8 mouse cellular contexts compared by ENCODE assay signal in genomic region chr10:81190236-81190911, GRCm38 (mm10). TPM values are rescaled to one million over a fixed set of nuclear protein-coding genes. Genes with fewer than 3 reads are reported as not detected.
DNase-seq lines count a peak whose midpoint lies in the region; TF ChIP-seq lines count a peak whose summit lies in the region.

No protein-coding gene starts in this region.

- WGBS in lung, adult 2 months, result 69% methylated on average over 31 of the region's 31 CpGs
- WGBS in olfactory bulb, adult 2 months, result 68% methylated on average over 31 of the region's 31 CpGs

- H3K4me1 ChIP-seq in lung, adult 2 months (ENCODE audit: control insufficient read depth, insufficient read depth, low read length), result 0 out of 2 replicates have a peak, but pooled peaks cover 8% of the 10 kb centered on the region
- H3K4me1 ChIP-seq in olfactory bulb, adult 2 months (ENCODE audit: control insufficient read depth, insufficient read depth, low read length), result peaks cover 24% of the 10 kb centered on the region

- no peak for TF ChIP-seq POLR2A in lung, adult 2 months (IDR thresholded peaks at IDR 0.05; ENCODE audit: borderline replicate concordance, extremely low read depth, low read depth, low read length)
- TF ChIP-seq POLR2A in olfactory bulb, adult 2 months (IDR thresholded peaks at IDR 0.05; ENCODE audit: insufficient read depth, low read depth, low read length), result no peak

- TF ChIP-seq CTCF in lung, adult 2 months (IDR thresholded peaks at IDR 0.05; ENCODE audit: insufficient read depth, low read length), result peak; percentile 34; the same call in 1 of the 2 replicates
- peak; percentile 21; the same call in 1 of the 2 replicates for TF ChIP-seq CTCF in olfactory bulb, adult 2 months (IDR thresholded peaks at IDR 0.05; ENCODE audit: insufficient read depth, low read depth, low read length)

- H3K4me3 ChIP-seq in lung, adult 2 months (replicated peaks; ENCODE audit: extremely low read depth, low read depth, low read length), result no peak overlapping the region
- no peak overlapping the region for H3K4me3 ChIP-seq in olfactory bulb, adult 2 months (ENCODE audit: insufficient read depth, low read depth, low read length)

- no peak overlapping the region for H3K27ac ChIP-seq in olfactory bulb, adult 2 months (ENCODE audit: insufficient read depth, low read depth, low read length)

- DNase-seq in adrenal gland, postnatal 14 days, result peak; percentile 64
- no peak for DNase-seq in adrenal gland, postnatal 4 days (ENCODE audit: low spot score in 2 of 2)
- DNase-seq in lung, adult 2 months, result no peak
- no peak for DNase-seq in lung, postnatal 25 days (ENCODE audit: low spot score)
- peak; percentile 62 for DNase-seq in heart, postnatal 4 days
- DNase-seq in right cerebral cortex, adult 18-20 months, result no peak
- DNase-seq in gastrocnemius, adult 18-20 months (ENCODE audit: low spot score), result no peak

RNA-seq across cellular contexts. Expression of gene 4930442H23Rik, which starts 6.7 kb away (rescaled TPM):
- total RNA-seq in adrenal gland, postnatal 14 days (2021), result not detected in 2 replicates
- not detected for total RNA-seq in adrenal gland, postnatal 4 days (2021)
- not detected in 2 replicates for polyA plus RNA-seq in lung, adult 2 months (2012; rRNA removed)
- not detected for total RNA-seq in heart, postnatal 4 days (2021)
- not detected in 2 replicates for polyA plus RNA-seq in olfactory bulb, adult 2 months (2012; ENCODE audit: insufficient read depth, insufficient read length, low replicate concordance, missing spikeins)
- total RNA-seq in gastrocnemius, adult 18-20 months (2021), result not detected

RNA-seq across cellular contexts. Expression of gene Dapk3, which starts 7.6 kb away (rescaled TPM):
- 58.3 and 62.2 TPM in 2 replicates for total RNA-seq in adrenal gland, postnatal 14 days (2021)
- total RNA-seq in adrenal gland, postnatal 4 days (2021), result 10 to 100 TPM; 53.4 to 63.6 TPM
- 70.4 and 73.5 TPM in 2 replicates for polyA plus RNA-seq in lung, adult 2 months (2012; rRNA removed)
- total RNA-seq in heart, postnatal 4 days (2021), result 10 to 100 TPM; 41.9 to 45.7 TPM
- not detected in 2 replicates for polyA plus RNA-seq in olfactory bulb, adult 2 months (2012; ENCODE audit: insufficient read depth, insufficient read length, low replicate concordance, missing spikeins)
- total RNA-seq in gastrocnemius, adult 18-20 months (2021), result 10 to 100 TPM; 25.5 to 28.4 TPM

RNA-seq across cellular contexts. Expression of gene Nmrk2, which starts 11.5 kb away (rescaled TPM):
- total RNA-seq in adrenal gland, postnatal 14 days (2021), result not detected in 2 replicates
- total RNA-seq in adrenal gland, postnatal 4 days (2021), result under 1 TPM in 1 of 2 experiments, not detected in 1; 0.20 TPM
- 0.28 and 0.59 TPM in 2 replicates for polyA plus RNA-seq in lung, adult 2 months (2012; rRNA removed)
- 10 to 100 TPM; 44.1 to 74.9 TPM for total RNA-seq in heart, postnatal 4 days (2021)
- not detected in 2 replicates for polyA plus RNA-seq in olfactory bulb, adult 2 months (2012; ENCODE audit: insufficient read depth, insufficient read length, low replicate concordance, missing spikeins)
- total RNA-seq in gastrocnemius, adult 18-20 months (2021), result 100 to 1,000 TPM in 1 of 2 experiments, 10 to 100 TPM in 1; 59.9 to 118 TPM

RNA-seq across cellular contexts. Expression of gene Eef2, which starts 13.9 kb away (rescaled TPM):
- 1,390 and 1,511 TPM in 2 replicates for total RNA-seq in adrenal gland, postnatal 14 days (2021)
- total RNA-seq in adrenal gland, postnatal 4 days (2021), result 1,000 to 10,000 TPM; 1,728 to 1,734 TPM
- polyA plus RNA-seq in lung, adult 2 months (2012; rRNA removed), result 1,377 and 1,420 TPM in 2 replicates
- 1,000 to 10,000 TPM; 1,326 to 1,351 TPM for total RNA-seq in heart, postnatal 4 days (2021)
- 423 and 2,167 TPM in 2 replicates for polyA plus RNA-seq in olfactory bulb, adult 2 months (2012; ENCODE audit: insufficient read depth, insufficient read length, low replicate concordance, missing spikeins)
- total RNA-seq in gastrocnemius, adult 18-20 months (2021), result 1,000 to 10,000 TPM; 1,320 to 1,335 TPM

RNA-seq across cellular contexts. Expression of gene Pias4, which starts 22.7 kb away (rescaled TPM):
- total RNA-seq in adrenal gland, postnatal 14 days (2021), result 27.3 and 28.3 TPM in 2 replicates
- total RNA-seq in adrenal gland, postnatal 4 days (2021), result 10 to 100 TPM; 34.0 to 34.4 TPM
- 33.0 and 40.0 TPM in 2 replicates for polyA plus RNA-seq in lung, adult 2 months (2012; rRNA removed)
- total RNA-seq in heart, postnatal 4 days (2021), result 10 to 100 TPM; 17.5 to 18.6 TPM
- polyA plus RNA-seq in olfactory bulb, adult 2 months (2012; ENCODE audit: insufficient read depth, insufficient read length, low replicate concordance, missing spikeins), result not detected in 2 replicates
- 10 to 100 TPM; 15.3 to 17.1 TPM for total RNA-seq in gastrocnemius, adult 18-20 months (2021)

Comparison
In these comparisons a context has a peak if more than half of its experiments do, and no peak if none do; other contexts are left out.
1. DNase-seq: peak in adrenal gland, postnatal 14 days (single experiment) and heart, postnatal 4 days (single experiment); none in adrenal gland, postnatal 4 days (0 of 2), lung, adult 2 months (single experiment), lung, postnatal 25 days (single experiment), right cerebral cortex, adult 18-20 months (single experiment) and gastrocnemius, adult 18-20 months (single experiment).
2. RNA of gene Nmrk2, which starts 11.5 kb away (total RNA-seq): 59.9 to 118 TPM in gastrocnemius, adult 18-20 months and 44.1 to 74.9 TPM in heart, postnatal 4 days; 0.20 TPM in adrenal gland, postnatal 4 days and not detected in adrenal gland, postnatal 14 days; every median in the first group is over 10 times any median in the second.